Mouse (Mus musculus): ENCODE measurements around the gene Itga6. TPM values are rescaled to one million over a fixed set of nuclear protein-coding genes. Genes with fewer than 3 reads are reported as not detected.

Gene Itga6
- total RNA-seq, 1 experiment from 2014 or later: 20.6 TPM

DNA sequence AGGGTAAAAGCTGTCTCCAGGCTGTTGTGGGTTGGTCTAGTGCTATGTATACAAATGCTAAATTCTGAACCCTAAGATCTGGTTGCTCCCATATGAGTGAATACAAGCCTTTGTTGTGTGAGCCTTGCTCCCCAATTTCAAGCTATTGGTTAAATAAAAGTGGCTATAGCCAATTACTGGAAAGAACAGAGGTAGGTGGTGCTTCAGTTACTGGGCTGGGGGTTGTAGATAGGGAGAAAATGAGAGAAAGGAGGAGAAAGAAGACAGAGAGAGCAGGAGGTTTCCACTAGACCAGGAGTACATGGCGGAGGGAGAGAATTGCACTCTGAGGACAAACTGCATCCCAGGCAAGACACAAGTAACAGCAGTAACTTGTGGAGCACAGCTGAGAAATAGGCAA lies 122.8 kb downstream of the Itga6 start:
- no peak for ATAC-seq (replicated peaks; ENCODE audit: insufficient number of reproducible peaks, low FRiP score, low TSS enrichment, poor library complexity, severe bottlenecking)

DNA sequence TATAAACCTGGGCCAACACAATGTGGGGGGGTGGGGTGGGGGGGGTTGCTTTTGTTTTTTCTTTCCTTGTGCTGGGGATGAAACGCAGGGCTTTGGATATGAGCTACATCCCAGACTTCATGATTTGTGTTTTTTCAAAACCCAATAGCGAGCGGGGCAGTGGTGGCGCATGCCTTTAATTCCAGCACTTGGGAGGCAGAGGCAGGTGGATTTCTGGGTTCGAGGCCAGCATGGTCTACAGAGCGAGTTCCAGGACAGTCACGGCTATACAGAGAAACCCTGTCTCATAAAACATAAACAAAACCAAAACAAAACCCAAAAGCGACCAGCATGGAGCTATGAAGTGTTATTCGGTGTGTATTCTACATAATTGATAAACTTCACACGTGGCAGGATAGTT lies 126.7 kb downstream of the Itga6 start:
- ATAC-seq (replicated peaks; ENCODE audit: insufficient number of reproducible peaks, low FRiP score, low TSS enrichment, poor library complexity, severe bottlenecking): no peak

DNA sequence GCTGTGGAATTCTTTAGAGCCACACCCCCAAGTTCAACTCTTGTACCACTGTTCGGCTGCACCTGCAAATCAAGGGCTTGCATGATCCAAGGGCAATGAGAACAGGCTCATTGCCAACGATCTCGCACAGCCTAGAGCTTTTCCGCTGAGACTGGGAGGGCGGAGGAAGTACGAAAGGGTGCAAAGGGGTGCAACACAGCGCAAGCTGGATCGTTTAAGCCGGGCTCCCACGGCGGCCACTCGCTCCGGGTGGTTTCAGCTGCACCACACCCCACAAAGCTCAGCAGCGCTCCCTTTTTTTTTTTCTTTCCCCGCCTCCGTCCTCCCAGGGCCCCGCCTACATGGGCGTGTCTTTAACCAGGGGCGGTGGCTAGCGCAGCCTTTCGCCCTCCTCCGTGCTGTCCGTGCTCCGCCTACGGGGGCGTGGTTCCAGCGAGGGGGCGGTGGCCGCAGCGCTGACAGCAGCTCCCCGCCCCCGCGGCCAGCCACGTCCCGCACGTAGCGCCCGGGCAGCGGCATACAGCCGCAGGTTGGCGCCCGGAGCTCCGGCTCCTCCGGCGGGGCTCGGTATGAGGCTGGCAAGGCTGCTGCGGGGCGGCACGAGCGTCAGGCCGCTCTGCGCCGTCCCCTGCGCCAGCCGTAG lies 127.5 kb downstream of the Itga6 start, which contains the start of gene Pdk1:
Pdk1 (plus strand) TSS at position 424 of the 643 bp plus-strand sequence.
- peak; percentile 96 for ATAC-seq (replicated peaks; ENCODE audit: insufficient number of reproducible peaks, low FRiP score, low TSS enrichment, poor library complexity, severe bottlenecking)

DNA sequence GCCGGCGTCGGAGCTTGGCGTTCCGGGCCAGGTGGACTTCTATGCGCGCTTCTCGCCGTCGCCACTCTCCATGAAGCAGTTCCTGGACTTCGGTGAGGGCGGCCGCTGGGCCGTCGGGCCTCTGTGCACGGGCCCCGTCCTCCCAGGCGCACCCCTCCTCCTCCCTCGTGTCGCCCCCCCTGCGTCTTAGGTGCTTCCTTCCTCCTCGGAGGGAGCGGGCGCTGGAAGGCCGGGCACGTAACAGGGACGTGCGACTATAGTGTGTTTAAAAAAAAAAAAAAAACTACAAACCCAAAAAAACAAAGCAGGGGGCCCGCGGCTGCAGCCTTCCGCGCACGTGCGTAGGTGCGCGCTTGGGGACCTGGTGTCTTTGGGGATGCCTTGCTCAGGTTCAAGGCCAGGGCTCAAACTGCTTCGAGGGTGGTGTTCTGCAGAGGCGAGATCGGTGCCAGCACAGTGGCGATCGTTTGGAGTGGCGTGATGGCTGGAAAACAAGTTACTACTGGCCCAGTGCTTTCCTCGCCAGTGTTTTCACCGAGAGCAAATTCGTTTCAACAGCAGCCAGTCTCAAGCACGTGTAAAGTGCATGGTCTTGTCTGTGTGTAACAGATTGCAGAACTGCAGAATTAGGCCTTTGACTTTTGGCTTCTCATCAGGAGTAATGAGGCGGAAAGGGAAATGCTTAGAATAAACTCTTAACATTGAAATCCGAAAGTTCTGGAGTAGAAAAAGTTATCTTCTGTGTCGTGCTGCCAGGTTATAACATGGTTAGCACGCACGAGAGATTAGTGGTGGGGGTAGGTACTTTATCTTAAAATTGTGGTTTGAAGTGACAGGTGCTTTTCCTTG lies 128.3 kb downstream of the Itga6 start:
- no peak for ATAC-seq (replicated peaks; ENCODE audit: insufficient number of reproducible peaks, low FRiP score, low TSS enrichment, poor library complexity, severe bottlenecking)

DNA sequence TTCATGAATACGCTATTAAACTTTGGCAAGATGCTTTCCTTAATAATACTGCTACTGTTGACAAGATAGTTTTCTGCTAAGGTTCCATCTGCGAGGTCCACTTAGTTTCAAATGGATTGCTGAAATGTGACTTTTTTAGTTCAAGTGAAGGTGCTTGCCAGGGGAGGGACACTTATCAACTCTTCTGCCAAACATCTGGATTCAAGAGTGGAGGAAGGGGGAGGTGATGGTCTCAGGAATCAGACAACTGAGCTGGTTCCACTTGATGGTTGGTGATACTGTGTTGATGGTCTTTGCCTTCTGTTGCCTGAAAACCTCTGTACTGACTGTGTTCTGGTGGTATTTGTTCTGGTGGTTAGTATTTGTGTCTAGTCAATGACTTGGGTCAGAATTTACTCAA lies 129.0 kb downstream of the Itga6 start:
- ATAC-seq (replicated peaks; ENCODE audit: insufficient number of reproducible peaks, low FRiP score, low TSS enrichment, poor library complexity, severe bottlenecking): no peak

DNA sequence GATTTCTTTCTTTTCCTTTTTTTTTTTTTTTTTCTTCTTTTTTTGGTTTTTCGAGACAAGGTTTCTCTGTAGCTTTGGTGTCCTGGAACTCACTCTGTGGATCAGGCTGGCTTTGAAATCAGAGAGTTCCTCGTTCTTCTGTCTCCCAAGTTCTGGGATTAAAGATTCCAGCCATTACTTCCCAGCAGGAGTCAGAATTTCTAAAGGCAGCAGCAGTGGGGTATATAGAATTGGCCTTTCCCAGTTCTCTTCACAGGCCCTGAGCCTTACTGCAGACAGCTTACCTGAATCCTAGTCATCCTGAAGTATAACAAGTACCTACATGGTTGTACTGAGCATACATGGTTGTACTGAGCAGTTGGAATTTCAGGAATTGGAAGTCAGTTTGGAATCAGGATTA lies 129.4 kb downstream of the Itga6 start:
- no peak for ATAC-seq (replicated peaks; ENCODE audit: insufficient number of reproducible peaks, low FRiP score, low TSS enrichment, poor library complexity, severe bottlenecking)

DNA sequence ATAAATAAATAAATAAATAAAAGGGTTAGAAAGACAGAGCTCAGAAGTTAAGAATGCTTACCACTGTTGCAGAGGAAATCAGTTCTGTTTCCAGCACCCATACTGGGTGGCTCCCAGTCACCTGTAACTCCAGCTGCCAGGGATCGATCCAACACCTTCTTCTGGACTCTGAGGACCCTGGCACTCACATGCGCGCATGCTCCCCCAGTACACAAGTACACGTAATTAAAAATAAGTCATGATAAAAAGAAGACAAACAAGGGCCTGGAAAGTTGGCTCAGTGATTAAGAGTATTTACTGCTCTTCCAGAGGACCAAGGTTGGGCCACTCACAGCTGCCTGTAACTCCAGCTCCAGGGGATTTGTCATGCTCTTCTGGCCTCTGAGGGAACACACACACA lies 132.4 kb downstream of the Itga6 start:
- ATAC-seq (replicated peaks; ENCODE audit: insufficient number of reproducible peaks, low FRiP score, low TSS enrichment, poor library complexity, severe bottlenecking): no peak

DNA sequence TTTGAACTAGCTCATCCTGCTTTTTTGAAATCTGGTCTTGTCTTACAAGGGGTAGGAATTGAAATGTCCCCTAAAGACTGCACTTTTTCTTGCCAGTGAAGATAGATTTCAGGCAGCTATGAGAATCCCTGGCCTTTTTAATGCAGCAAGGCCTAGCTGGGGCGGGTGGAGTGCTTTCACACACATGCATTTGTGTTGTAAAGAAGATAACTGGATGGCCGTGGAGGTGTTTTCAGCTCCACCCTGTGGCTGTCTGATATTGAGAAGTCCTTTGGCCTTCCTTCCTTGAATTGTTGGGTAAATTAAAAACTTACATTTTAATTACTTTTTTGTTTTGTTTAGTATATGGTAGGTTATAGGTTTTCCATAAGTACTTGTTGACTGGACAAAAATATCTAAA lies 133.0 kb downstream of the Itga6 start:
- no peak for ATAC-seq (replicated peaks; ENCODE audit: insufficient number of reproducible peaks, low FRiP score, low TSS enrichment, poor library complexity, severe bottlenecking)

DNA sequence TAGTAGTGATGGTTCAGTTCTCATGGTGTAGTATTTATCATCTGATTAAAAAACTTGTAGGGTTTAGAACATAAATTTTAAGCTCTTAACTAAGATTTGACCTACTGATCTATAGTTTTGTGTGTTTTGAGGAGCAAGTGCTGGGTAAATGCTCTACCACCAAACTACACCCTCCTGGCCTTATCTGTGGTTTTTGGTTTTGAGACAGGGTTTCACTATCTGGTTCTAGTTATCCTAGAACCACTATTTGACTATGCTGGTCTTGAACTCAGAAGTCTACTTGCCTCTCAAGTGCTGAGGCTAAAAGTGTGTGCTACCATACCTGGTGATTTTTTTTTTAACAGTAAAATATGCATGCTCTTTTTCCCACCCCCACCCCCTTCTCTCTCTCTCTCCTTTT lies 133.5 kb downstream of the Itga6 start:
- ATAC-seq (replicated peaks; ENCODE audit: insufficient number of reproducible peaks, low FRiP score, low TSS enrichment, poor library complexity, severe bottlenecking): no peak

DNA sequence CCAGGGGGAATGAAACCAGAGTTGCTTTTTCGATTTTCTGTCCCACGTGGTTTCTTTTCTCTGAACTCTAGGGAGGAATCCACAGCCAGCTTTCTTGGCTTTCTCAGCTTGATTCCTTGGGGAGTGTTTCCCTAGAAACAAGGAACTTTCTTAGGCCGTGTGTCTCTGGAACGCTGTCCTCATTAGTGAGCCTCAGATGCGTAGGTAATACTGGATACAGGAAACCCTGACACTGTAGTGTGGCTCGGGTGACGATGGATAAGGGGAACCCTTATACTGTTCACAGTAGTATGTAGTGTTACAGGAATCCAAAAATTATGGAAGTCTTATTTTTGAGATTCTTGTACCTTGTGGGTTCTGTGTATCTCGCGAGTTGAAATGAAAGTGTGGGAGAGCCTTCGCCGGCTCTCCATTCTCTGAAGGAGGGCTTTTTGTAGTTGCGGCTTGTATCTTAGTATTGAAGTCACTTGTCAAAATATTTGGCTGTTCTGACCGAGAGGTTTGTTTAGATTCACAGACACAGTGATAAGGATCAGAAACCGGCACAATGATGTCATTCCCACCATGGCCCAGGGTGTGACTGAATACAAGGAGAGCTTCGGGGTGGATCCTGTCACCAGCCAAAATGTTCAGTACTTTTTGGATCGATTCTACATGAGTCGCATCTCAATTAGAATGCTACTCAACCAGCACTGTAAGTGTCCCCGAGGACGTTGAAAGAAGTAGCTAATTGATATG lies 137.7 kb downstream of the Itga6 start:
- ATAC-seq (replicated peaks; ENCODE audit: insufficient number of reproducible peaks, low FRiP score, low TSS enrichment, poor library complexity, severe bottlenecking): no peak

DNA sequence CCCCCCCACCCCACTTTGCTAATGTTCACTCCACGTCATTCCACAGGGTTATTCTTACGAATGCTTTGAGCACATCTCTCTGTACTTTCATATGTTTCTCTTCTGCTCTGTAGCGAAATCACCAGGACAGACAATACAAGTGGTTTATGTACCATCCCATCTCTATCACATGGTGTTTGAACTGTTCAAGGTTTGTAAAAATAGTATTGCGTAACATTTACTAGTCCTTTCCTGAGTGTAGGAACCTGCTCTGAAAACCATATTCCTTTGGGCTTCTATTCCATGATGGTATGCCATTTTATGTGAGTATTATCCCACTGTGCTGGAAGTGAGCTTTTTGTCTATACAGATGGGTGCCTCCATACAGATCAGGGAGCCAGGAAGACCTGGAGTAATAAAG lies 141.9 kb downstream of the Itga6 start:
- ATAC-seq (replicated peaks; ENCODE audit: insufficient number of reproducible peaks, low FRiP score, low TSS enrichment, poor library complexity, severe bottlenecking): no peak

DNA sequence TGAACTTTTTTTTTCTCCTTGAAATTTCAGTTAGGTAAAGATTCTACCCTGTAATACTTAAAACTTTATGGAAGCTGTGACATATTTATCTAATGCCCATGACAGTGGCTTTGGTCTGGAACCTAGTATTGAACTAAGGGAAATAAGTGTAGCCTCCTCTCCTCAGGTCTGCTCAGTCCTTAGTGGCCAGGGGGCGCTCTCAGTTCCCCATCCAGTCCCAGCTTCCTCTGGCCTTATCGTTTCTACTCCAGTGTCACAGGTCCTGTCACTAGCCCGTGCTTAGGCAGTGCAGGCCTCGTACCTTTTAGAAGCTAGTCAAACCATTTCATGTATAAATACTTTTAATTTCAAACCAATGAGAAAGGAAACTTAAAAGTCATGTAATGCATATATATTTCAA lies 143.0 kb downstream of the Itga6 start:
- ATAC-seq (replicated peaks; ENCODE audit: insufficient number of reproducible peaks, low FRiP score, low TSS enrichment, poor library complexity, severe bottlenecking): no peak

DNA sequence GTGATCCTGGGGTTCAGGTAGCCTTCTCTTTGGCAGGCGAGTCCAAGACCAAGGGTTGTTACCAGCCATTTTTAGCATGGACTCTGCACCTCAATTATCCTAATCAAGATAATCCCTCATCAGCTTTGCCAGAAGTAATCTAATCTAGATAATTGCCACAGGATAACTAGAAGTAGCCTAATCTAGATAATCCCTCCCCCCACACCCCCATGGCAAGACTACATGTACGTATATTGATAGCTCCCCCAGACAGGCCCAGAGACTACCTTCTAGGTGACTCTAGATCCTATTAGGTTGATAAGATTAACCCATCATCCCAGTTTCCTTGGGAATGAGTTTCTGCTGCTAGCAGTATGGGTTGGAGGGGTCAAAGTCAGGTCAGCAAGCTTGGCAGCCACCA lies 146.1 kb downstream of the Itga6 start:
- no peak for ATAC-seq (replicated peaks; ENCODE audit: insufficient number of reproducible peaks, low FRiP score, low TSS enrichment, poor library complexity, severe bottlenecking)

DNA sequence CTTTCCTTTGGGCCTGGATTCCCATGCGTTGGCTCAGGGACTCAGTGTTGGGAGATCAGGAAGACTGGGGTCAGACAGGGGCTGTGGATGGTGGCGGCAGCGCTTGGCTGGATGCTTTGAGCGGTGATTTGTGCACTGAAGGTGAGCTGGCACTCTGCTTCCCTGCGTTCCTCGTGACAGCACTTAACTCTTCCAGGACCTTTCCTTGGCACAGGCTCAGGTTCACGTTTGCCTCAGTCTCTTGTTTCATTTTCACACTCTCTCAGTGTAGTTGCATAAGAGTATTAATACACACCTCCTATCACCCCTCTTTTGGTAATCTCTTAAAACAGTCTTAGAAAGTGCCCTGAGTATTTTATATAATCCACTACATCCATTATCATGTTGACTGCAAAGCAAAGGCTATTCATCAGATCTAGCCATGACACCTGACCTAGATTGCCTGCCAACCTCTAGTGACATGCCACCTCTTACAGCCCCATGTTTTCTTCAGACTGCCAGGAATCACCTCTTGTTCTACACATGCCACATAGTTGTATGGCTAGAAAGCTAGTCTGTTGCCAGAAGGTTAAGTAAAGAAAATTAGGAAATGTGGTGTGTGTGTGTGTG lies 147.4 kb downstream of the Itga6 start:
- no peak for ATAC-seq (replicated peaks; ENCODE audit: insufficient number of reproducible peaks, low FRiP score, low TSS enrichment, poor library complexity, severe bottlenecking)

DNA sequence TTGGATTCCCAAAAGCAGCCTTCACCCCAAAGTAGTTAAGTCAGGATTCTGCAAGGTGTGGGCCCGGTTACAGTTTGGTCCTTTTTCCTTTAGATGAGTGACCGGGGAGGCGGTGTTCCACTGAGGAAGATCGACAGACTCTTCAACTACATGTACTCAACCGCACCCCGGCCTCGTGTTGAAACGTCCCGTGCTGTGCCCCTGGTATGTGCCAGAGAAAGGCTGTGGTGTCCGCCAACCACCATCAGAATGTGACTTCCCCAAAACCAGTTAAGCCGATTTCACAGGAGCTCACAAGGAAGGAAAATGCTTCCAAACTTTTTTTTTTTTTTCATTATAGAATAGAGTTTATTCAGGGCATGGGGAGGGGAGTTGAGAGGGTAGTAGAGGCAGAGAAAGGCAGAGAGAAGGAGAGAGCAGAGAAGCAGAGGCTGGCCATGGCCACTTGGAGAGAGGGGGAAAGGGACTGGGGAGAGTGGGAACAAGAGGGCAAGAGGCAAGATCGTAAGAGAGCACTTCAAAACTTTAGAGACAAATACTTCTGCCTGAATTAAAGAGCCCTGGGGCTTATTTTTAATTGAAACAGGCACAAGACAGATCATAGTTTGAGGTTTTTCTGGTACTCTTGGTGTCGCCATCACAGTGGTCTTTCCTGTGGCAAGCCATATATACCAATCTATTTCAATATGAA lies 150.3 kb downstream of the Itga6 start:
- no peak for ATAC-seq (replicated peaks; ENCODE audit: insufficient number of reproducible peaks, low FRiP score, low TSS enrichment, poor library complexity, severe bottlenecking)

DNA sequence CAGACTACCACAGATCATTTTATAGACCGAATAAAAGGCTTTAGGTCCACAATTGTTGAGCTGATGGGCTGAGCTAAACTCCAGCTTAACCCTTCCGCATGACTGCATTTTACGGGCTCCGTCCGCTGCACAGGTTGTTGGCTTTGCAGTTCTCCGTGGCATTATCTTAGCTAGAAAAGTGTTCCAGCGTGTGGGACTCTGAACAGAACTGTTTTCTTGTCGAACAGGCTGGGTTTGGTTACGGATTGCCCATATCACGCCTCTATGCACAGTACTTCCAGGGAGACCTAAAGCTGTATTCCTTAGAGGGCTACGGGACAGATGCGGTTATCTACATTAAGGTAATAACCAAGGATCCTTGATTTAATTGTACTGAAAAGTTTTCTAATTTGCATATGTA lies 152.0 kb downstream of the Itga6 start:
- ATAC-seq (replicated peaks; ENCODE audit: insufficient number of reproducible peaks, low FRiP score, low TSS enrichment, poor library complexity, severe bottlenecking): no peak

DNA sequence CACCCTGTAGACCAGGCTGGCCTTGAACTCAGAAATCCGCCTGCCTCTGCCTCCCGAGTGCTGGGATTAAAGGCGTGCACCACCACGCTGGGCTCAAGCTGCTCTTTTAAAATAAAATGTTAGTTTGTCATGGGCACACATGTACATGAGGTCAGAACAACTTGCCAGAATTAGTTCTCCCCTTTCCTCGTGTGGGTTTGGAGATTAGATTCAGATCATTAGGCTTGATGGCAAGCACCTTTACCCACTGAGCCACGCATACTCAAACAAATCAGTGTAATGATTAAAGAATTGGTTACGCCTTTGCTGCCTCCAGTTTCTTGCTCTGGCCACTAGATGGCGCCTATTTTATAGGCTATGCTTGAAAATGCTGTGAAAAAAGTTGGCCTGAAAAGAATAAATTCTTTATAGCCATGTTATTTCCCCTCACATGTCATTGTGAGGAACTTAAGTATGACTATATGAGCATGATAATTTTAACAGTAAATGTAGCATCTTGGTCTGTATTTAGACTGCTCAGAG lies 153.0 kb downstream of the Itga6 start:
- ATAC-seq (replicated peaks; ENCODE audit: insufficient number of reproducible peaks, low FRiP score, low TSS enrichment, poor library complexity, severe bottlenecking): 0 out of 2 replicates have a peak, but pooled peaks have one; percentile 47

DNA sequence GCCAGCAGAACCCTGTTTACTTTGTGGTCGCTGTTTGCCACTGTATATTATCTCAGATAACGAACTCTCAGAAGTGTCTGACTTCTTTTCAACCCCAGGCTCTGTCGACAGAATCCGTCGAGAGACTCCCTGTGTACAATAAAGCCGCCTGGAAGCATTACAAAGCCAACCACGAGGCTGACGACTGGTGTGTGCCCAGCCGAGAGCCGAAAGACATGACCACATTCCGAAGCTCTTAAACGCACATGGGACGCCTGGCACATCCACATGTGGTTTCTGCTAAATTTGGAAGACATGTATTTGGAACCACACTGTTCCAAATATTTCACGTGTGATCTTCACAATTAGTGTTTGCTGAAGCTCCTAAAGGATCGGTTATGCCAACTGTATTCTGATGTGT lies 154.5 kb downstream of the Itga6 start:
- no peak for ATAC-seq (replicated peaks; ENCODE audit: insufficient number of reproducible peaks, low FRiP score, low TSS enrichment, poor library complexity, severe bottlenecking)
